Mouse (Mus musculus) E14TG2a.4 (cell line): ENCODE measurements around the gene Mtnr1a.

Experiments
- H3K27me3 ChIP-seq: 2 replicates; pipeline ENCODE4 v1.6.1; 2014; ENCODE audit warnings: low read length, control low read depth; ENCODE audit not compliant: insufficient read depth
- H3K36me3 ChIP-seq: 2 replicates; pipeline ENCODE4 v1.6.1; 2014; ENCODE audit warnings: low read length, control low read depth; ENCODE audit not compliant: insufficient read depth
- H3K4me1 ChIP-seq: replicated peaks from 2 replicates; pipeline ENCODE4 v1.6.1; 2014; ENCODE audit warnings: low read depth, low read length, control low read depth
- H3K4me3 ChIP-seq: replicated peaks from 2 replicates; pipeline ENCODE4 v1.5.1; 2014; ENCODE audit warnings: mild to moderate bottlenecking, low read length
- H3K9me3 ChIP-seq: 2 replicates; pipeline ENCODE4 v1.6.1; 2014; ENCODE audit warnings: low read length, control low read depth
- CTCF ChIP-seq: conservative IDR thresholded peaks from 2 replicates; pipeline ENCODE4 v1.5.1; 2014; ENCODE audit warnings: low read length
- NANOG ChIP-seq: IDR thresholded peaks from 2 replicates; pipeline ENCODE4 v1.6.1; 2014; ENCODE audit warnings: borderline replicate concordance, low read length, mixed read lengths
- POU5F1 ChIP-seq: IDR thresholded peaks from 2 replicates; pipeline ENCODE4 v1.6.1; 2014; ENCODE audit warnings: low read length, borderline replicate concordance

Gene Mtnr1a

DNA sequence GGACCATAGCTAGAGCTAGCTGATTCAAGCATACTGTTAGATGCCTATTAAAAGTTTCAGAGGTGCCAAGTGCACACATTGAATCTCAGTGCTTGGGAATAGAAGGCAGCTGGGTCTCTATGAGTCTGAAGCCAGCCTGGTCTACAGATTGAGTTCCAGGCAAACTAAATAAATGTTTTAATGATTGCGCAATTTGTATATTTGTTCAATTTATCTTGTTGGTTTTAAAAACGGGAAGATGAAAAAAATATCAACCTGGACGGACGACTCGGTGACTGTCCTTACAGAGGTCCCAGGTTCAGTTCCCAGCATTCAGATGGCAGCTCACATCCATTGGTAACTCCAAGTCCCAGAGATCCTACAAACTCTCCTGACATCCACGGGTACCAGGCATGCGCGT is 2.0 kb downstream of the Mtnr1a start:
- no peaks in the 10 kb centered on the region for H3K27me3 ChIP-seq
- H3K4me3 ChIP-seq: no peak overlapping the region
- H3K36me3 ChIP-seq: 0 out of 2 replicates have a peak, but pooled peaks cover 9% of the 10 kb centered on the region
- H3K9me3 ChIP-seq: no peaks in the 10 kb centered on the region
- H3K4me1 ChIP-seq: peaks cover 29% of the 10 kb centered on the region
- TF ChIP-seq NANOG (no peak), POU5F1 (no peak)

DNA sequence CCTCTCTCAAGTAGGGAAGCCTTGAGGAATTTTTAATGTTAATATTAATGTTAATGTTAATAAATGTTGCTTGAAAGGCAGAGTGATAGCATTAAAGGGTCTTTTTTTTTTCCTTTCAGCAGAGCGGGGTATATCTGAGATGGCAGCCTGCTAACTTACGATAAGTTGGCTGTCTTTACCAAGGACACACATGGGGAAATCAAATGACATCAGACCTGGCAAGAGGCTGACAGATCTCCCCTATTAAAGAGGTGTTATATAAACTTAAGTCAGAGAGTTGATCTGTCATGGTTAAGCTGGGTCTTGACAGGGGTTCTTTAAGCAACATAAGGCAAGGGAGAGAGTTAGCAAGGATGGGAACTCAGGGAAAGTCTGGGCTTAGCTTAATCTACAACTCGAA is 11.9 kb downstream of the Mtnr1a start:
- TF ChIP-seq POU5F1 (no peak), CTCF (no peak), NANOG (no peak)
- H3K36me3 ChIP-seq: no peaks in the 10 kb centered on the region
- no peaks in the 10 kb centered on the region for H3K4me1 ChIP-seq
- H3K4me3 ChIP-seq: no peak overlapping the region
- no peaks in the 10 kb centered on the region for H3K9me3 ChIP-seq
- H3K27me3 ChIP-seq: no peaks in the 10 kb centered on the region

DNA sequence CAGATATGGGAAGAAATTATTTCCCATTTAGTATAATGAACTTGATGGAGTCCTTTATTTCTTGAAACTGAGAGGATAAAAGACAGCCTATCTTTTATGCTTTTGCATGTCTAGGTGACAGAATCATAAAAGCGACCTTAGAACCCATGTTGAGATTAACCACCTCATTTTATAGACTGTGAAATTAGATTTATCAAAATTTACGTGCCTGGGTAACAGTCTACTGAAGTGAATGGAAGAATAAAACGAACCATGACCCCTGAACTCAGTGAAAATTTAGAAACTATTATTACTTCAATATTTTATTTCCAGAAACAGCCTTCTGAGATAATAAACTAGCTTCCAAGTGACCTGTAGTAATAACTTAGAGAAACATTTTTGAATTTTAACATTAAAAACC is 24.7 kb downstream of the Mtnr1a start:
- no peak overlapping the region for H3K4me3 ChIP-seq
- H3K9me3 ChIP-seq: no peaks in the 10 kb centered on the region
- no peaks in the 10 kb centered on the region for H3K4me1 ChIP-seq
- TF ChIP-seq NANOG: no peak
- no peak for TF ChIP-seq POU5F1
- TF ChIP-seq CTCF: no peak
- H3K36me3 ChIP-seq: no peaks in the 10 kb centered on the region
- no peaks in the 10 kb centered on the region for H3K27me3 ChIP-seq

DNA sequence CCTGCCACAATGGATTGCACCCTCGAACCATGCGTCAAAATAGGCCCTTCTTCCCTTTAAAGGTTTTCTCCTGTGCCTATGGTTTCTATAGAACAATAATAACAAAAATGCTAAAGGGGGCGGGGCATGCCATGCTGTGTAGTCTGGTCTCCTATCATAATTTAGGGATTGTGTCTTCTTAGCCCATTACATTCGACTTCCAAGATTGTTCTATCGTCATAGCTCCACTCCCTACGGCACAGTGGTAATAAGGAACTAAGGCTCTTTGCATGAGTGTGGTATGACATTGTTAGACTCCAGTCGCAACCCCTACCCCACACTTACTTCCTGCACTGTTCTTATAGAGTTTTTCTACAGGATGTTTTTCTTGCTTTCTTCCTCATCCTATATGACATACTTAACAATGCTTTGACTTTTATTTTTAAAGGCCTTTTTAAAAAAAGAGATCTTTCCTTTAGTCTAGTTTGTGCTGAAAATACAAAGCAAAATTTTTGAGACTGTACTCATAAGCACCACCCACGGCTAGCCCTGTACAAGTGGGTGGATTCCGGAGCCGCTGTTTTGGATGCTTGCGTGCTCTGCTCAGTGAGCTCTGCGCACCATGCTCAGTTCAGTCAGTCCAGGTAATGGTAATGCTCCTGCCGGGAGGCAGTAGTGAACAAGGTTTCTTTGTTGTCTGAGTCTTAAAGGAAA is 40.6 kb downstream of the Mtnr1a start:
- Histone ChIP-seq H3K4me3 (no peak overlapping the region), H3K36me3 (no peaks in the 10 kb centered on the region), H3K9me3 (no peaks in the 10 kb centered on the region), H3K27me3 (peaks cover 6% of the 10 kb centered on the region), H3K4me1 (peaks cover 19% of the 10 kb centered on the region)
- no peak for TF ChIP-seq NANOG
- no peak for TF ChIP-seq POU5F1
- no peak for TF ChIP-seq CTCF

GRCm38 (mm10) chr8:45110064-45110812 is 41.3 kb downstream of the Mtnr1a start:
- no peaks in the 10 kb centered on the region for H3K36me3 ChIP-seq
- no peaks in the 10 kb centered on the region for H3K9me3 ChIP-seq
- H3K27me3 ChIP-seq: peaks cover 6% of the 10 kb centered on the region
- peaks cover 19% of the 10 kb centered on the region for H3K4me1 ChIP-seq
- H3K4me3 ChIP-seq: no peak overlapping the region
- no peak for TF ChIP-seq NANOG
- TF ChIP-seq CTCF: no peak
- no peak for TF ChIP-seq POU5F1

GRCm38 (mm10) chr8:45110813-45111104 is 41.8 kb downstream of the Mtnr1a start:
- Histone ChIP-seq H3K4me1 (peaks cover 19% of the 10 kb centered on the region), H3K27me3 (peaks cover 6% of the 10 kb centered on the region), H3K4me3 (no peak overlapping the region), H3K9me3 (no peaks in the 10 kb centered on the region), H3K36me3 (no peaks in the 10 kb centered on the region)
- TF ChIP-seq POU5F1 (no peak), NANOG (no peak), CTCF (no peak)

GRCm38 (mm10) chr8:45111820-45112219 is 42.9 kb downstream of the Mtnr1a start:
- Histone ChIP-seq H3K36me3 (no peaks in the 10 kb centered on the region), H3K27me3 (peaks cover 6% of the 10 kb centered on the region), H3K4me3 (no peak overlapping the region), H3K9me3 (no peaks in the 10 kb centered on the region), H3K4me1 (peaks cover 19% of the 10 kb centered on the region)
- TF ChIP-seq POU5F1: no peak
- no peak for TF ChIP-seq CTCF
- no peak for TF ChIP-seq NANOG

DNA sequence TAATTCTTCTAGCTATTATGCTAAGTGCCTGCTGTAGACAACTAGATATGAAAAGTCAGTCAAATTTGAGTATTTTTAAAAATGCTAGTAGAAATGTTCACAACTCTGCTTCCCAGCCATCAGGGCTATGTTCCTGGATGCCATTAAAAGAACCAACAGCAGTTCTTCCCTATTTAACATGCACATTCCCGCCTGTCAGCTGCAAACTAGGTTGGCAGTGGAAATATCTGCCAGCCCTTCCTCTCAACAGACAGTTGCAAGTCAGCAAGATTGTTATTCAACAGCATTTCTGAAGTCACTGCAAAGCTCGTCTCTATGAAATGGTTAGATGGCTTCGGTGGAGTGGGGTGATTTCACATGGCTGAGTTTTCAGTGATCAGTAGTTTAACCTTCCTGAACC is 48.7 kb downstream of the Mtnr1a start:
- Histone ChIP-seq H3K4me1 (peaks cover 4% of the 10 kb centered on the region), H3K27me3 (no peaks in the 10 kb centered on the region), H3K9me3 (no peaks in the 10 kb centered on the region), H3K36me3 (no peaks in the 10 kb centered on the region), H3K4me3 (no peak overlapping the region)
- no peak for TF ChIP-seq NANOG
- TF ChIP-seq POU5F1: no peak
- TF ChIP-seq CTCF: no peak

GRCm38 (mm10) chr8:45125680-45126079 is 56.7 kb downstream of the Mtnr1a start:
- Histone ChIP-seq H3K4me1 (no peaks in the 10 kb centered on the region), H3K36me3 (no peaks in the 10 kb centered on the region), H3K27me3 (no peaks in the 10 kb centered on the region), H3K4me3 (no peak overlapping the region), H3K9me3 (no peaks in the 10 kb centered on the region)
- no peak for TF ChIP-seq CTCF
- no peak for TF ChIP-seq POU5F1
- no peak for TF ChIP-seq NANOG
